Mouse (Mus musculus) lung, postnatal 0 days (tissue): ENCODE measurements around the gene Crkl.

Experiments used
- CTCF ChIP-seq: IDR thresholded peaks from 2 replicates; pipeline ENCODE4 v1.5.1; 2016; ENCODE audit warnings: antibody characterized with exemption, mild to moderate bottlenecking
- EP300 ChIP-seq: IDR thresholded peaks from 2 replicates; pipeline ENCODE4 v1.6.1; 2016; ENCODE audit warnings: antibody characterized with exemption, mild to moderate bottlenecking, control low read depth

GRCm38 (mm10) chr16:17536584-17536983, 84.8 kb downstream of the Crkl start:
- TF ChIP-seq EP300 = no peak
- TF ChIP-seq CTCF = no peak
